Mouse (Mus musculus): Measurements from ENCODE around the gene Clic4. TPM values are rescaled to one million over a fixed set of nuclear protein-coding genes. Genes with fewer than 3 reads are reported as not detected.

Clic4 gene
- total RNA-seq, 2 experiments from 2014 or later: 31.8 to 34.1 TPM

GRCm38 (mm10) chr4:135241669-135242068, 30.9 kb downstream of the Clic4 start:
- intact Hi-C loops (cut with DNase I): no loop called here
- DNase-seq (ENCODE audit: low spot score in 2 of 2): no peak

- intact Hi-C loops (cut with DNase I): no loop called here
- DNase-seq (ENCODE audit: low spot score in 2 of 2): no peak
Measured at GRCm38 (mm10) chr4:135241106-135241505, 31.5 kb downstream of the Clic4 start.

GRCm38 (mm10) chr4:135240329-135240728, 32.3 kb downstream of the Clic4 start:
- DNase-seq (ENCODE audit: low spot score in 2 of 2): no peak
- intact Hi-C loops (cut with DNase I): no loop called here

GRCm38 (mm10) chr4:135238706-135239510, 33.7 kb downstream of the Clic4 start:
- intact Hi-C loops (cut with DNase I): no loop called here
- no peak for DNase-seq (ENCODE audit: low spot score in 2 of 2)

GRCm38 (mm10) chr4:135236658-135237057, 36.0 kb downstream of the Clic4 start:
- intact Hi-C loops (cut with DNase I): no loop called here

GRCm38 (mm10) chr4:135235546-135235945, 37.1 kb downstream of the Clic4 start:
- intact Hi-C loops (cut with DNase I): no loop called here
- DNase-seq (ENCODE audit: low spot score in 2 of 2): no peak

More at GRCm38 (mm10) chr4:135236658-135237057, 36.0 kb downstream of the Clic4 start:
- DNase-seq (ENCODE audit: low spot score in 2 of 2): no peak

- DNase-seq (ENCODE audit: low spot score in 2 of 2): no peak
- intact Hi-C loops (cut with DNase I): no loop called here
Measured at GRCm38 (mm10) chr4:135232563-135232962, 40.1 kb downstream of the Clic4 start.

GRCm38 (mm10) chr4:135231543-135231942, 41.1 kb downstream of the Clic4 start:
- intact Hi-C loops (cut with DNase I): no loop called here
- no peak for DNase-seq (ENCODE audit: low spot score in 2 of 2)

- intact Hi-C loops (cut with DNase I): no loop called here
Measured at GRCm38 (mm10) chr4:135231136-135231535, 41.5 kb downstream of the Clic4 start.

GRCm38 (mm10) chr4:135230661-135231060, 42.0 kb downstream of the Clic4 start:
- intact Hi-C loops (cut with DNase I): no loop called here
- peak in 1 of 2 experiments; percentile 52 for DNase-seq (ENCODE audit: low spot score in 2 of 2)

More at GRCm38 (mm10) chr4:135231136-135231535, 41.5 kb downstream of the Clic4 start:
- peak in 1 of 2 experiments; percentile 64 for DNase-seq (ENCODE audit: low spot score in 2 of 2)

GRCm38 (mm10) chr4:135229871-135230270, 42.7 kb downstream of the Clic4 start:
- DNase-seq (ENCODE audit: low spot score in 2 of 2): no peak
- intact Hi-C loops (cut with DNase I): no loop called here

- DNase-seq (ENCODE audit: low spot score in 2 of 2): no peak
- intact Hi-C loops (cut with DNase I): no loop called here
Measured at GRCm38 (mm10) chr4:135228136-135228535, 44.5 kb downstream of the Clic4 start.

- DNase-seq (ENCODE audit: low spot score in 2 of 2): no peak
- intact Hi-C loops (cut with DNase I): no loop called here
Measured at GRCm38 (mm10) chr4:135226008-135226667, 46.5 kb downstream of the Clic4 start.

- intact Hi-C loops (cut with DNase I): loop anchor here (5.0 kb wide), 1 partner anchor 48 kb away; the partner anchor contains the start of gene Clic4
- no peak for DNase-seq (ENCODE audit: low spot score in 2 of 2)
Measured at GRCm38 (mm10) chr4:135223808-135224207, 48.8 kb downstream of the Clic4 start.

- intact Hi-C loops (cut with DNase I): loop anchor here (5.0 kb wide), 1 partner anchor 50 kb away; the partner anchor contains the start of gene Clic4
- DNase-seq (ENCODE audit: low spot score in 2 of 2): peak in 1 of 2 experiments; percentile 56
Measured at GRCm38 (mm10) chr4:135221632-135222407, 50.8 kb downstream of the Clic4 start.

GRCm38 (mm10) chr4:135220641-135221040, 52.0 kb downstream of the Clic4 start:
- DNase-seq (ENCODE audit: low spot score in 2 of 2): no peak
- intact Hi-C loops (cut with DNase I): loop anchor here (5.0 kb wide), 1 partner anchor 52 kb away; the partner anchor contains the start of gene Clic4

- intact Hi-C loops (cut with DNase I): loop anchor here (1.0 to 5.0 kb wide), 2 partner anchors 53 to 99 kb away; partner anchors contain the start of gene Clic4
- peak; percentile 69 to 81 for DNase-seq (ENCODE audit: low spot score in 2 of 2)
Measured at GRCm38 (mm10) chr4:135219652-135220051, 53.0 kb downstream of the Clic4 start.

GRCm38 (mm10) chr4:135209846-135210245, 62.8 kb downstream of the Clic4 start:
- intact Hi-C loops (cut with DNase I): no loop called here
- DNase-seq (ENCODE audit: low spot score in 2 of 2): no peak

GRCm38 (mm10) chr4:135205711-135206600, 66.7 kb downstream of the Clic4 start:
- DNase-seq (ENCODE audit: low spot score in 2 of 2): peak; percentile 67 to 72
- intact Hi-C loops (cut with DNase I): loop anchor here (1.0 to 2.0 kb wide), 2 partner anchors 139 to 260 kb away; no protein-coding TSS in a partner anchor

Measured in left cerebral cortex, postnatal 25 days (tissue).